In genomic region chr19:55895317-55895716, GRCm38 (mm10) we compare ENCODE assay signal across 8 mouse cellular contexts.
DNase-seq lines count a peak whose midpoint lies in the region; ATAC-seq lines count a peak whose summit lies in the region.

No protein-coding gene starts in this region.

- no peaks in the 10 kb centered on the region for H3K9me3 ChIP-seq in forebrain, embryonic 11.5 days (ENCODE audit: control insufficient read depth, low read length)

- under 1% methylated on average over 27 of the region's 27 CpGs for WGBS in forebrain, embryonic 11.5 days

- peak overlapping the region; percentile 60 for H3K27ac ChIP-seq in forebrain, embryonic 11.5 days (ENCODE audit: low read depth, low read length)

- peak; percentile 82 for DNase-seq in MN1 (ENCODE audit: low spot score)
- DNase-seq in adrenal gland, postnatal 14 days, result peak; percentile 81
- DNase-seq in forebrain, embryonic 11.5 days (ENCODE audit: low spot score), result peak; percentile 89
- DNase-seq in layer of hippocampus, postnatal 10 days (ENCODE audit: low spot score in 2 of 2), result peak; percentile 49 to 65
- peak; percentile 43 for DNase-seq in lung, postnatal 36 days
- peak; percentile 36 to 58 for DNase-seq in right cerebral cortex, postnatal 10 days (ENCODE audit: low spot score in 2 of 2)

- peaks cover 54% of the 10 kb centered on the region for H3K4me1 ChIP-seq in forebrain, embryonic 11.5 days (replicated peaks; ENCODE audit: control insufficient read depth, insufficient read depth, low read length)

- peaks cover 3% of the 10 kb centered on the region; the same call in 1 of the 2 replicates for H3K27me3 ChIP-seq in forebrain, embryonic 11.5 days (ENCODE audit: control insufficient read depth, insufficient read depth, low read length)

- H3K4me2 ChIP-seq in forebrain, embryonic 11.5 days (ENCODE audit: low read depth, low read length, severe bottlenecking), result peak overlapping the region; percentile 55

- ATAC-seq in forebrain, embryonic 11.5 days (replicated peaks; ENCODE audit: low FRiP score), result peak; percentile 74
- peak; percentile 73 to 78 for ATAC-seq in hematopoietic stem cell, adult 5-6 weeks (replicated peaks in 1 of 2; ENCODE audit: insufficient read depth in 1 of 2, low FRiP score in 2 of 2, low TSS enrichment in 1 of 2, low read depth in 1 of 2, poor library complexity in 2 of 2, severe bottlenecking in 2 of 2)
- no peak for ATAC-seq in inflammation-experienced regulatory T-cells, adult 6 months

- H3K36me3 ChIP-seq in forebrain, embryonic 11.5 days (ENCODE audit: control insufficient read depth, insufficient read depth, low read length), result no peaks in the 10 kb centered on the region

- peak overlapping the region; percentile 29 for H3K4me3 ChIP-seq in forebrain, embryonic 11.5 days (ENCODE audit: low read depth, low read length)

- H3K9ac ChIP-seq in forebrain, embryonic 11.5 days (ENCODE audit: low read length), result peak overlapping the region; percentile 61
